Mouse (Mus musculus) olfactory bulb, adult 2 months (tissue): Measurements from ENCODE around the gene Epb41.

Experiments
- CTCF ChIP-seq: fragments of 200-500 bp; IDR thresholded peaks from 2 replicates; pipeline ENCODE4 v1.5.1; 2012; ENCODE audit warnings: low read depth, mild to moderate bottlenecking, low read length, moderate library complexity; ENCODE audit not compliant: insufficient read depth
- POLR2A ChIP-seq: fragments of 200-500 bp; IDR thresholded peaks from 2 replicates; pipeline ENCODE4 v1.6.1; 2012; ENCODE audit warnings: mild to moderate bottlenecking, low read depth, low read length, moderate library complexity; ENCODE audit not compliant: insufficient read depth

- TF ChIP-seq CTCF = no peak
- no peak for TF ChIP-seq POLR2A
Measured at GRCm38 (mm10) chr4:131876836-131877235, 198.3 kb downstream of the Epb41 start.
